Mouse (Mus musculus): Measurements from ENCODE around the gene Rwdd3. TPM values are rescaled to one million over a fixed set of nuclear protein-coding genes. Genes with fewer than 3 reads are reported as not detected.

Gene Rwdd3
- 2.7 and 6.5 TPM in 2 replicates for total RNA-seq (2015; ENCODE audit: low replicate concordance)
- total RNA-seq (2017; ENCODE audit: low replicate concordance): 1.3 TPM in 1 of 2 replicates, not detected in the other

GRCm38 (mm10) chr3:121171243-121171871, at the start of gene Rwdd3:
Rwdd3 (minus strand) TSS chr3:121171695.
- peak; percentile 97 for ATAC-seq (replicated peaks; ENCODE audit: low FRiP score, poor library complexity, severe bottlenecking)

GRCm38 (mm10) chr3:121217011-121217410, 45.5 kb upstream of the Rwdd3 start:
- ATAC-seq (replicated peaks; ENCODE audit: low FRiP score, poor library complexity, severe bottlenecking): no peak

DNA sequence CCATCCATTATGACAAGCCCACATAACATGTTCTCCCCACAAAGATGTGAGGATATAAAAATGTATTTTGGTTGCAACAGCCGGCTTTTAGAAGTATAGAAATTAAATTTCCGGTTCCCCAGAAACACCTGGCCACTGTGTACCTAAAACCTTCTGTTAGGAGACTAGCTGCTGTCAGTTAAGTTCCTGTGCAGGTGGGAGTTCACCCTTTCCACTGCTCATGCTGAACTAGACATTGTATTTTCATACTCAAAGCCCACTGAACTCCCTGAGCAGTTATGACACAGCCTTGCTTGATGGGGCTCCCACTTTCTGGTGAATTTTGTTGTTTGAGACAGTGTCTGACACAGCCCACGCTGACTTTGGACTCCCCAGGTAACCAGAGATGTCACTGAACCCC, 42.0 kb upstream of the Rwdd3 start:
- no peak for ATAC-seq (replicated peaks; ENCODE audit: low FRiP score, poor library complexity, severe bottlenecking)

DNA sequence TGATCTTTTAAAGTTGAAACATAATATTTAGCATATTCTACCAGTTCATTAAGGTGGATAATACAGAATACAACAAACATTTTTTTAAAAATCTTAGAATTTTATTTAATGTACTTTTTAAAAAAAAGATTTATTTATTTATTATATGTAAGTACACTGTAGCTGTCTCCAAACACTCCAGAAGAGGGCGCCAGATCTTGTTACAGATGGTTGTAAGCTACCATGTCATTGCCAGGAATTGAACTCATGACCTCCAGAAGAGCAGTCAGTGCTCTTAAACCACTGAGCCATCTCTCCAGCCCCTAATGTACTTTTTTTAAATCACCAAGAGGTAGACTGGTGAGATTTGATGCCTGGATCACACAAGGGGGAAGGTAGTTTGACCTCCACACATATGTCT, 40.7 kb upstream of the Rwdd3 start:
- no peak for ATAC-seq (replicated peaks; ENCODE audit: low FRiP score, poor library complexity, severe bottlenecking)

- no peak for ATAC-seq (replicated peaks; ENCODE audit: low FRiP score, poor library complexity, severe bottlenecking)
These were observed 37.5 kb upstream of the Rwdd3 start for GRCm38 (mm10) chr3:121208994-121209393.

DNA sequence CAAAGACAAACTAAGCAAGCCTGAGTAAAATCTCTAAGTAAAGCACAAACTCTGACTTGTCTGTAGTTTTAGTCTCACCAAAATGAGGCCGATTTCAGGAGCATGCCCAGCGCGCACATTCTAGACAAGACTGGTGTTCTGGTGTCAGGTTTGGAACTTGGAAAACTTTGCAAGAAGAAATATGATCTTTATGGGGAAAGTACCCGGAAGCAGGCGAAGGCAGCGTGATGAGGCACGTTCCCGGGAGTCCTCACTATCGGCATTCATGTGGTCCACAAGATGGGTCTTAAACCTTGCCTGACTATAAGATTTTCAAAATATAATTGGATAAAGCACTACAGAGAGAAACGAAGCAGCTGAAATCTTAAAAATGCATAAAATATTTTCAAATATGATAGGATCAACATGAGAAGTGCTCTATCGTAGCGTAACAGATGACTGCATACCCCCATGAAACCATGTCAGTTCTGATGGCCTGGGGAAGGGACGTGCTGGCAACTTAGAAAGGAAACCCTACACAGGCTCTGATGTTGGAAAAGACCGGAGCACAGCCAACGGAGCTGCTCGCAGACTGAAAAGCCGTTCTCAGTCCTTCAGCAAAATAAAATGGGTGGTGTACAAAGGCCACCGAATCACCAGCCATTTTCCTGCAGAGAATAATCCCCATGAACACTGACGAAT, 34.8 kb upstream of the Rwdd3 start:
- no peak for ATAC-seq (replicated peaks; ENCODE audit: low FRiP score, poor library complexity, severe bottlenecking)

DNA sequence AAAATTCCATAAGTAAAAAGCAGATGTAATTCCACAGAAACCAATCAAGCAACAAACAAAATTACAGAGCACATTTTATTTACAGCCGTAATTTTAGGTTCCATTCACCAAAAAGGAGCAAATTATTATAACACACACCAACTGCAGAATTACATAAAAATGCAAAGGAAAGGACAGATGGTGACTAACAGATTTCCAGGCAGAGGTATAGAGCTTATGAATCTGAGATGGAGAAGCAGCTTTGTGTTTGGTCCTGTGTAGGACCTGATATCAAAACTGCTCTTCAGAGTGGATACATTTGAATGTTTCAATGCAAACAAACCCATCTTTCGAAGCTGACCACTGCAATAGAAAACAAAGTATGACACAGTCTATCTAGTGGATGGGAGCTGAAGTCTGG, 31.1 kb upstream of the Rwdd3 start:
- no peak for ATAC-seq (replicated peaks; ENCODE audit: low FRiP score, poor library complexity, severe bottlenecking)

- ATAC-seq (replicated peaks; ENCODE audit: low FRiP score, poor library complexity, severe bottlenecking): peak; percentile 97
These were observed 29.7 kb upstream of the Rwdd3 start for GRCm38 (mm10) chr3:121201012-121201747.

- no peak for ATAC-seq (replicated peaks; ENCODE audit: low FRiP score, poor library complexity, severe bottlenecking)
These were observed 17.7 kb upstream of the Rwdd3 start for GRCm38 (mm10) chr3:121189199-121189598.

DNA sequence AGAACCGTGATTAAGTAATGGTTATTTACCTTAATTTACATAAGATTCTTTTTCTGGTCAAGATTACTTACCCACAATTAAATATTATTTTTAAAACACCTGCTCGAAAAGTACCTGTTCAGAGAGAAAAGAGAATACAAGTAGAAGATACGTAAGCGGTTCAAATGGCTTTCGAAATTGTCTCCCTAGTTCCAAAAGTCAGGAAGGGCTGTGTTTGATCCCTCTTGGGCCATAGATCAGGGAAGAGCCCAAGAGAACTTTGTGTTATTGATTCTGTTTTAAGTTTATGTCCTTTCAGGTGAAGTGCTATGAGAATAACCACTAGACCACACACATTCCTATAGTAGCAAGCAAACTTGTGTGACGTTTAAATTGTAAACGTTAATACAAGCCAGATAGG, 16.0 kb upstream of the Rwdd3 start:
- no peak for ATAC-seq (replicated peaks; ENCODE audit: low FRiP score, poor library complexity, severe bottlenecking)

- no peak for ATAC-seq (replicated peaks; ENCODE audit: low FRiP score, poor library complexity, severe bottlenecking)
These were observed 15.4 kb upstream of the Rwdd3 start for GRCm38 (mm10) chr3:121186925-121187324.

DNA sequence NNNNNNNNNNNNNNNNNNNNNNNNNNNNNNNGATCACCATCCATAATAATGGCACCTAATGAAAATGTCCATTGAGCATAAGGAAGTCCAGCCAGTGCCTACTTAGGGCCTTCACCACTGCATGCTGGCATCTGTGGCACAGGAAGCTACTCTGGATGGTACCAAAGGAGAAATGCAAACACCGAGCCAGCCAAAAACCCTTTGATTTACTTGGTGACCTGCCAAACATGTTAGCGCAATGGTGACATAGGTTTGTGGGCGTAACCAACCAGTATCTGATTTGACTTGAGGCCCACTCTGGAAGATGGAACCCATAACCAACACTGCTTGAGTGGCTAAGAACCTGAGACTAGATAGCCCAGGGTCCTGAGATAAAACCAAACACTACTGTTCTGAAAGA, 13.7 kb upstream of the Rwdd3 start:
- ATAC-seq (replicated peaks; ENCODE audit: low FRiP score, poor library complexity, severe bottlenecking): no peak

DNA sequence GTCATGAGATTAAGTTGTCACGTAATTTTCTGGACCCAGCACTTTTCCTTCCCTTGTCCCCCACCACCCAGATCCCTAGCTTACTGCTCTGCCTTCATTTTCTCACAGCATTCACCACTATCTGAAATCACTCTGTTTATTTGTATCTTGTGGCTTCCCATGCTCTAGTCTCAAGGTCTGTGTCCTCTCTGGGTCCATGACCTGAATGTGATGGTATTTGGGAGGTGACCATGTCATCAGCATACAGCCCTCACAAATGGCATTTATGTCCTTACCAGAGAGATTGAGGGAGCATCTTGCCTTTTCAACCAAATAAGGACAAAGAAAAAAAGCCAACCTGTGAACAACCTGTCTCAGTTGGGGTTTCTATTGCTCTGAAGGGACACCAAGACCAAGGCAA, 4.5 kb upstream of the Rwdd3 start:
- no peak for ATAC-seq (replicated peaks; ENCODE audit: low FRiP score, poor library complexity, severe bottlenecking)

DNA sequence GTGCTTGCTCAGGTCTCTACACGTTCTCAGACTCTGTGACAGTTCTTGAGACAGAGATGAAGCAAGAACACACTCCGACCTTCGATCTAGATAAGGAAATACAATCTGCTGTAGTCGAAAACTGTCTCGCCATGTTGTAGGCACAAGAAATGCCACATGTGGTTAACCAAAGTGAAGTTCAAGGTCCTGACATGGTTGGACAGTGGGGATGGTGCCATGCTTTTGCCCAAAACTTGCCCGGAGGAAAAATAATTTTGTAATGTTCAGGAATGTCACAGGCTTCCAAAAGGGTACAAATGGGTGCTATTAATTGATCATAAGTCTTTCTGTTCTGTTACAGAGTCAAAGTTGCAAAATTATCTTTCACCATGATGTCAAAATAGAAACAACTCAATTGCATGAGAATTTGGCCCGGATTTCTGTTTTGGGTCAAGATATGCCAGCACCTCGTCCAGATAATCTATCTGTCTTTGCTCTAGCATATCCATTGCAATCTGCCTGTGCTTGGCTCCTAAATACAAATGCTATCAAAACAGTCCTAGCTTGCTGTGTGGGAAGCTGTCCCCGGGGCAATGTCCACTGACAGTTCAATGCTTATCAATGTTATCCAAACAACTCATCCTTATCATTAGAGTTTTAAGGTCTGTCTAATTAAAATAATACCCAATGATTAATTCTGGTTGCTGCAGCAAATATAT, 2.9 kb upstream of the Rwdd3 start:
- ATAC-seq (replicated peaks; ENCODE audit: low FRiP score, poor library complexity, severe bottlenecking): no peak

DNA sequence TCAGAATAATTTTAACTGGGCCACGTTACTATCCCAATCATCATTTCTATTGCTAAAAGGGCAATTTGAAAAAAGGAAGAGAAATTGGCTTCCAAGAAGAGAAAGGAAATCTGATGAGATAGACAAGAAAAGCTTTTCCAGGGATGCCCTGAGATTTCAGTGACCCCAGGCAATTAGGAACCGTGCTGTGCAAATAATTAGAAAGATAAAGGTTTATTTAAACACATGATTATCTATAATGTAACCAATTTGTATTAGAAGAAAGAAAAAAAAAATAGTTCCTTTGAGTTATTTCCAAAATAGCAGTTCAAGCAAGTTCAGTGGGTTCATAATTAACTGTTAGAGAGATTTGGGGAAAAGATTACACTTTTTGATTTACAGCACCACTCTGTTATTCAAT, 1.2 kb upstream of the Rwdd3 start:
- no peak for ATAC-seq (replicated peaks; ENCODE audit: low FRiP score, poor library complexity, severe bottlenecking)

- ATAC-seq (replicated peaks; ENCODE audit: low FRiP score, poor library complexity, severe bottlenecking): no peak; the same call in 1 of the 2 replicates
These were observed 374 bp upstream of the Rwdd3 start for GRCm38 (mm10) chr3:121171872-121172265.

DNA sequence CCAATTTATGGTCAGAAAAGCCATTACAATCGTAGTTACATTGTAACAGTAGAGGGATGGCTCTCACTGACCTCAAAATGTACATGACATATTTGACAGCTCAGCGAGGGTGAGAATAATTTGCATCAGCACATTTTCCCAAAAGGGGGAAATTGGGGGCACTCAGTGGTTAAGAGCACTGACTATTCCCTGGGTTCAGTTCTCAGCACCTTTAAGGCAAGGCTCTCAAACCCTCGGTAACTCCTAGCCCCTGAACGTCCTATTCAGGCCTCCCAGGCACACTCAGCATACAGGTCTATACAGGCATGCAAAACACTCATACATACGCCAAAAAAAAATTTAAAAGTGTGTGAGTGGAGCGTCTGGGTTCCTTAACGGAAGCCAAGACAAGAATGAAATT, 864 bp downstream of the Rwdd3 start:
- ATAC-seq (replicated peaks; ENCODE audit: low FRiP score, poor library complexity, severe bottlenecking): no peak

GRCm38 (mm10) chr3:121169092-121169942, 2.2 kb downstream of the Rwdd3 start:
- peak; percentile 41 for ATAC-seq (replicated peaks; ENCODE audit: low FRiP score, poor library complexity, severe bottlenecking)

- no peak for ATAC-seq (replicated peaks; ENCODE audit: low FRiP score, poor library complexity, severe bottlenecking)
These were observed 2.9 kb downstream of the Rwdd3 start for GRCm38 (mm10) chr3:121168581-121168980.

Data from erythroblast, adult 5-6 weeks (primary cell).